Mouse (Mus musculus): ENCODE data around the gene Dnmt3a.

Gene Dnmt3a

GRCm38 (mm10) chr12:3852521-3852920 lies 46.7 kb downstream of the Dnmt3a start:
- no peak for DNase-seq (ENCODE audit: low spot score)

- DNase-seq (ENCODE audit: low spot score) = no peak
Observed at GRCm38 (mm10) chr12:3854419-3854818, 48.6 kb downstream of the Dnmt3a start.

GRCm38 (mm10) chr12:3855762-3856501 lies 50.1 kb downstream of the Dnmt3a start:
- no peak for DNase-seq (ENCODE audit: low spot score)

GRCm38 (mm10) chr12:3856748-3857147 lies 50.9 kb downstream of the Dnmt3a start:
- DNase-seq (ENCODE audit: low spot score) = no peak

- no peak for DNase-seq (ENCODE audit: low spot score)
Observed at GRCm38 (mm10) chr12:3857231-3857630, 51.4 kb downstream of the Dnmt3a start.

GRCm38 (mm10) chr12:3857773-3858172 lies 52.0 kb downstream of the Dnmt3a start:
- DNase-seq (ENCODE audit: low spot score) = no peak

- DNase-seq (ENCODE audit: low spot score) = no peak
Observed at GRCm38 (mm10) chr12:3858754-3859153, 52.9 kb downstream of the Dnmt3a start.

GRCm38 (mm10) chr12:3859545-3859944 lies 53.7 kb downstream of the Dnmt3a start:
- no peak for DNase-seq (ENCODE audit: low spot score)

- DNase-seq (ENCODE audit: low spot score) = no peak
Observed at GRCm38 (mm10) chr12:3860005-3860404, 54.2 kb downstream of the Dnmt3a start.

GRCm38 (mm10) chr12:3861665-3862228 lies 55.9 kb downstream of the Dnmt3a start:
- DNase-seq (ENCODE audit: low spot score) = no peak

GRCm38 (mm10) chr12:3862253-3862652 lies 56.4 kb downstream of the Dnmt3a start:
- no peak for DNase-seq (ENCODE audit: low spot score)

GRCm38 (mm10) chr12:3864208-3864607 lies 58.4 kb downstream of the Dnmt3a start:
- no peak for DNase-seq (ENCODE audit: low spot score)

- no peak for DNase-seq (ENCODE audit: low spot score)
Observed at GRCm38 (mm10) chr12:3865594-3865993, 59.8 kb downstream of the Dnmt3a start.

- DNase-seq (ENCODE audit: low spot score) = no peak
Observed at GRCm38 (mm10) chr12:3866654-3867370, 61.0 kb downstream of the Dnmt3a start.

GRCm38 (mm10) chr12:3868115-3868514 lies 62.3 kb downstream of the Dnmt3a start:
- no peak for DNase-seq (ENCODE audit: low spot score)

GRCm38 (mm10) chr12:3868676-3869458 lies 63.1 kb downstream of the Dnmt3a start:
- DNase-seq (ENCODE audit: low spot score) = no peak

GRCm38 (mm10) chr12:3870024-3870423 lies 64.2 kb downstream of the Dnmt3a start:
- DNase-seq (ENCODE audit: low spot score) = no peak

- DNase-seq (ENCODE audit: low spot score) = peak; percentile 70
Observed at GRCm38 (mm10) chr12:3870859-3871462, 65.2 kb downstream of the Dnmt3a start.

GRCm38 (mm10) chr12:3871637-3872036 lies 65.8 kb downstream of the Dnmt3a start:
- DNase-seq (ENCODE audit: low spot score) = peak; percentile 81

GRCm38 (mm10) chr12:3872410-3873230 lies 66.8 kb downstream of the Dnmt3a start:
- no peak for DNase-seq (ENCODE audit: low spot score)

- DNase-seq (ENCODE audit: low spot score) = no peak
Observed at GRCm38 (mm10) chr12:3875474-3875873, 69.7 kb downstream of the Dnmt3a start.

Measured in retina, embryonic 14.5 days (tissue).